Mouse (Mus musculus) olfactory bulb, adult 2 months (tissue): Measurements from ENCODE around the gene Eva1a.

Experiments used
- CTCF ChIP-seq: fragments of 200-500 bp; IDR thresholded peaks from 2 replicates; pipeline ENCODE4 v1.5.1; 2012; ENCODE audit warnings: low read depth, mild to moderate bottlenecking, low read length, moderate library complexity; ENCODE audit not compliant: insufficient read depth
- POLR2A ChIP-seq: fragments of 200-500 bp; IDR thresholded peaks from 2 replicates; pipeline ENCODE4 v1.6.1; 2012; ENCODE audit warnings: mild to moderate bottlenecking, low read depth, low read length, moderate library complexity; ENCODE audit not compliant: insufficient read depth

DNA sequence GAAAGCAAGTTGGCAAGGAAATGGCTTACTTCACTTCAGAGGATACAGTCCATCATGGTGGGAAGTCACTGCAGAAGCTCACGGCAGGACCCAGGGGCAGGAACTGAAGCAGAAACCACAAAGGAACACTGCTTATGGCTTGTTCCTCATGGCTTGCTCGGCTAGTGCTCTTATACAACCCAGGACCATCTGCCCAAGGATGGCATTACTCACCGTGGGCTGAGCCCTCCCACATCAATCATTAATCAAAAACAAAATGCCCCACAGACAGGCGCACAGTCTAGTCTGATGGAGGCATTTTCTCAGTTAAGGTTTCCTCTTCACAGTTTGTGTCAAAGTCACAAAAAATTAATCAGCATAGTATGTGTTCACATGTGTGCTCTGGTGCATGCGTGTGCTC, 19.8 kb upstream of the Eva1a start:
- TF ChIP-seq CTCF (no peak), POLR2A (no peak)
